Mouse (Mus musculus) left cerebral cortex, postnatal 4 days (tissue): ENCODE data around the gene Tes. TPM values are rescaled to one million over a fixed set of nuclear protein-coding genes. Genes with fewer than 3 reads are reported as not detected.

ENCODE experiments used
- DNase-seq: peaks from one replicate; pipeline ENCODE4 v3.0.0-alpha.2; 2022
- intact Hi-C: fragments of 180-260 bp; cut with DNase I; formaldehyde crosslinking; loops from one replicate; pipeline ENCODE4 v1.15.1; 2025
- total RNA-seq, 2 experiments: library from RNA; stranded (reverse); gene quantifications; 2 replicates each; pipeline ENCODE4 v1.2.3; 2021

The Tes gene
- total RNA-seq, 2 experiments from 2014 or later: 32.4 to 33.4 TPM

GRCm38 (mm10) chr6:17151071-17151715, 86.2 kb downstream of the Tes start:
- intact Hi-C loops: no loop called here
- no peak for DNase-seq

- intact Hi-C loops: no loop called here
- no peak for DNase-seq
These were observed 87.6 kb downstream of the Tes start for GRCm38 (mm10) chr6:17152551-17152950.

Other genes starting within 250 kb of the Tes start
- under 1 TPM; 0.20 to 0.30 TPM for gene Tfec, start 166.7 kb upstream of the Tes start, total RNA-seq
- 10 to 100 TPM; 19.6 to 20.7 TPM for gene Cav2, start 216.0 kb downstream of the Tes start, total RNA-seq
- gene Cav1, start 241.2 kb downstream of the Tes start, total RNA-seq: 10 to 100 TPM; 47.9 to 48.5 TPM